Mouse (Mus musculus): ENCODE results near the gene E2f2. TPM values are rescaled to one million over a fixed set of nuclear protein-coding genes. Genes with fewer than 3 reads are reported as not detected.

The E2f2 gene
- polyA plus RNA-seq, 1 experiment from 2014 or later = 8.0 TPM

Other genes starting within 250 kb of the E2f2 start
- gene Hmgcl, start 225.9 kb upstream of the E2f2 start, polyA plus RNA-seq (2014; fragmentation: Nextera tagmentation; extraction: Ambion mirVana) = 55.1 and 62.9 TPM in 2 replicates
- 25.6 and 27.0 TPM in 2 replicates for gene Gale, start 208.7 kb upstream of the E2f2 start, polyA plus RNA-seq (2014; fragmentation: Nextera tagmentation; extraction: Ambion mirVana)
- gene Lypla2, start 199.8 kb upstream of the E2f2 start, polyA plus RNA-seq (2014; fragmentation: Nextera tagmentation; extraction: Ambion mirVana) = 136 and 144 TPM in 2 replicates
- 64.8 and 65.8 TPM in 2 replicates for gene Pithd1, start 185.1 kb upstream of the E2f2 start, polyA plus RNA-seq (2014; fragmentation: Nextera tagmentation; extraction: Ambion mirVana)
- gene Eloa, start 150.6 kb upstream of the E2f2 start, polyA plus RNA-seq (2014; fragmentation: Nextera tagmentation; extraction: Ambion mirVana) = 42.8 and 43.6 TPM in 2 replicates
- 333 and 390 TPM in 2 replicates for gene Rpl11, start 119.0 kb upstream of the E2f2 start, polyA plus RNA-seq (2014; fragmentation: Nextera tagmentation; extraction: Ambion mirVana)
- gene Id3, start 28.9 kb upstream of the E2f2 start, polyA plus RNA-seq (2014; fragmentation: Nextera tagmentation; extraction: Ambion mirVana) = 500 and 543 TPM in 2 replicates
- gene Asap3, start 34.0 kb downstream of the E2f2 start, polyA plus RNA-seq (2014; fragmentation: Nextera tagmentation; extraction: Ambion mirVana) = 2.8 and 3.2 TPM in 2 replicates
- 1.5 and 1.7 TPM in 2 replicates for gene Tcea3, start 75.3 kb downstream of the E2f2 start, polyA plus RNA-seq (2014; fragmentation: Nextera tagmentation; extraction: Ambion mirVana)
- gene Zfp46, start 112.3 kb downstream of the E2f2 start, polyA plus RNA-seq (2014; fragmentation: Nextera tagmentation; extraction: Ambion mirVana) = 29.7 and 31.4 TPM in 2 replicates
- gene Hnrnpr, start 138.5 kb downstream of the E2f2 start, polyA plus RNA-seq (2014; fragmentation: Nextera tagmentation; extraction: Ambion mirVana) = 193 and 196 TPM in 2 replicates